Mouse (Mus musculus): ENCODE measurements at regions not wholly inside any gene's neighbourhood (a gene's known extent, or its start where the extent isn't known, plus 50 kb on each side); places are given as distances from the start of the nearest gene placed in this dataset.

DNA sequence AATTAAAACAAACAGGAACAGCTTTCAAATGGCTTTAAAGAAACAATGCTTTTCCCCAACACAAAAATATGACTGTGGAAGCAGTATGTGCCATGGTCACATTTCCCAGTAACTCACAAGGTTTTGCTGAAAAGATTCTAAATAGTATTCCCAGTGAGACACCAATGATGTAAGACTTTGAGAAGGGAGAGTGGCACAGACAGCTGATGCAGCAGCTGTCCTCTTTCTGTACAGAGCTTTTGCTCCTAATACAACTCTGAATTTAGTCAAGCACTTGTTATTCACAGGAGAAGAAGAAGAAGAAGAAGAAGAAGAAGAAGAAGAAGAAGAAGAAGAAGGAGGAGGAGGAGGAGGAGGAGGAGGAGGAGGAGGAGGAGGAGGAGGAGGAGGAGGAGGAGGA is 1023.6 kb downstream of the 9330182O14Rik start:
- TF ChIP-seq CTCF (IDR thresholded peaks at IDR 0.05; ENCODE audit: extremely low read depth, insufficient read depth, low read length) (no peak), POLR2A (IDR thresholded peaks at IDR 0.05; ENCODE audit: extremely low read depth, insufficient read depth, low read length) (no peak)

All from cortical plate, adult 2 months (tissue).